Mouse (Mus musculus) gastrocnemius, postnatal 4 days (tissue): ENCODE measurements around the gene Dnajb9. TPM values are rescaled to one million over a fixed set of nuclear protein-coding genes. Genes with fewer than 3 reads are reported as not detected.

Experiments
- microRNA-seq: library from miRNA; unstranded; fragments of <30 nt; microRNA quantifications from one replicate; pipeline ENCODE4 v1.2.0, GENCODE M21; 2021
- total RNA-seq, 2 experiments: library from RNA; stranded (reverse); gene quantifications; 2 replicates each; pipeline ENCODE4 v1.2.3; 2021

The Dnajb9 gene
- total RNA-seq, 2 experiments from 2014 or later, result 17.2 to 17.4 TPM

Small RNA genes lying within 50 kb of the gene (microRNA-seq; reads per million reads assigned to microRNA genes)
- gene Mir5627, result not detected

Other genes starting within 250 kb of the Dnajb9 start
- 10 to 100 TPM; 62.1 to 66.2 TPM for gene Pnpla8, start 11.0 kb upstream of the Dnajb9 start, total RNA-seq
- 10 to 100 TPM in 1 of 2 experiments, 1 to 10 TPM in 1; 8.0 to 11.3 TPM for gene Nrcam, start 118.6 kb upstream of the Dnajb9 start, total RNA-seq